Mouse (Mus musculus) lung, embryonic 16.5 days (tissue): ENCODE data around the gene Lrmda. TPM values are rescaled to one million over a fixed set of nuclear protein-coding genes. Genes with fewer than 3 reads are reported as not detected.

Source experiments
- ATAC-seq: fragments of 200-750 bp; cut with Nextera tagmentation; 2 replicates; pipeline ENCODE4 v1.8.0; 2017; ENCODE audit warnings: low read depth, mild to moderate bottlenecking, moderate library complexity
- H3K27ac ChIP-seq: fragments of 300-500 bp; sonication (generic); 2 replicates; pipeline ENCODE4 v1.5.1; 2014; ENCODE audit warnings: mild to moderate bottlenecking, control low read depth, low read length
- H3K27me3 ChIP-seq: fragments of 300-500 bp; sonication (generic); 2 replicates; pipeline ENCODE4 v1.6.1; 2014; ENCODE audit warnings: low read depth, low read length, mixed read lengths; ENCODE audit not compliant: control insufficient read depth, insufficient read depth
- H3K36me3 ChIP-seq: fragments of 300-500 bp; sonication (generic); 2 replicates; pipeline ENCODE4 v1.6.1; 2014; ENCODE audit warnings: low read length; ENCODE audit not compliant: control insufficient read depth, insufficient read depth
- H3K4me1 ChIP-seq: fragments of 300-500 bp; sonication (generic); replicated peaks from 2 replicates; pipeline ENCODE4 v1.6.1; 2014; ENCODE audit warnings: low read length, mixed read lengths; ENCODE audit not compliant: control insufficient read depth, insufficient read depth
- H3K4me2 ChIP-seq: fragments of 300-500 bp; sonication (generic); 2 replicates; pipeline ENCODE4 v1.6.1; 2014; ENCODE audit warnings: low read depth, low read length, control low read depth
- H3K4me3 ChIP-seq: fragments of 300-500 bp; sonication (generic); 2 replicates; pipeline ENCODE4 v1.5.1; 2014; ENCODE audit warnings: mild to moderate bottlenecking, low read length, control low read depth
- H3K9ac ChIP-seq: fragments of 300-500 bp; sonication (generic); 2 replicates; pipeline ENCODE4 v1.6.1; 2014; ENCODE audit warnings: low read length, control low read depth
- H3K9me3 ChIP-seq: fragments of 300-500 bp; sonication (generic); 2 replicates; pipeline ENCODE4 v1.6.1; 2016; ENCODE audit warnings: low read length; ENCODE audit not compliant: control insufficient read depth
- WGBS: fragments of 180-500 bp; shearing (Covaris S2); extraction: QIAGEN DNeasy Blood & Tissue Kit; methylation state at CpG from one replicate; pipeline ENCODE4 v1.1.7; 2014; 5-methylcytosine and 5-hydroxymethylcytosine counted together
- polyA plus RNA-seq: library from polyadenylated mRNA; unstranded; fragments of >200 nt; fragmentation: Nextera tagmentation; extraction: Ambion mirVana; gene quantifications from 2 replicates; pipeline ENCODE4 v1.2.1, GENCODE M21; 2015

The Lrmda gene
- polyA plus RNA-seq, 1 experiment from 2014 or later = 1.2 TPM

DNA sequence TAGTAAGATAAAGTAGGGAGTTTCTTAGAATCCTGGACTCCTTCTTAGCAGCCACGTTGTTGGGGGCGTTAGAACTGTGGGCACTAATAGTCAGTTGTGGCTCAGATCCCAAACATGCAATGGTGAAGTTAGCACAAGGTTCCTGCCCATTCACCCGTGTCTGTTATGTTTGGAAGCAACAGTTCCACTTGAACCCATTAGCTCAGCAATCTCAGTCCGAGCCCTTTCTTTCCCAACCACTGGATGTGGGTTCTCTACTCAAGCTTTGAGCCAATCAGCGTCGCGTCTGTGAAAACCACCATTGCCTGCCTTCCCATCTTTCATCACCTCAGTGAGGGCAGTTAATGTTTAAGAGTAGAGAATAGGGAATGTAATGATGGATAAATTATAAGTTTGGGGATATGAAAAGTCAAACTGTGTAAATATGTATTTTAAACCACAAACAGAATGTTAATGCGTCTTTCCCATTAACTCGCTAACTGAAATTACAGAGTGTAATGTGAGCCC lies 610.9 kb downstream of the Lrmda start:
- Histone ChIP-seq H3K4me3 (no peak overlapping the region), H3K27ac (no peak overlapping the region), H3K4me2 (no peak overlapping the region), H3K9me3 (no peaks in the 10 kb centered on the region), H3K9ac (no peak overlapping the region), H3K27me3 (no peaks in the 10 kb centered on the region), H3K4me1 (no peaks in the 10 kb centered on the region; the same call in 1 of the 2 replicates), H3K36me3 (no peaks in the 10 kb centered on the region)
- no peak for ATAC-seq
- WGBS = 78% methylated on average over 9 of the region's 9 CpGs

DNA sequence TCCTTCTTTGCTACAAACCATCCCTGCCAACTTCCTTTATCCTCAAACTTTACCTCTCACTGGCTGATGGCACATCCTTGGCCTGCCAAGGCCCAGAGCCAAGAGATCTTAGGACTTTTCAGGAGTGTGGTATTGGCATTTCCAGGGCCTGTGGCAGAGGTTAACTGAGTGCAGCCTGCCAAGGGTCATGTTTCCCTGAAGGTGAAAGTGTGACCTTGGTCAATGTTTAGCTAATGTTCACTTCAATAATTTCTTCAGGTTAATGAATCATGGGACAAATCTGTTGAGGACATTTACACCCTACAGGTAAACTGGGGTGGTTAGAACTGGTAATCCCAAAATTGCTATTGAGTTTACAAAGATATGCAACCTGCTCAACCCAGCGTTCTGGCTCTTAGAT lies 614.1 kb downstream of the Lrmda start:
- Histone ChIP-seq H3K4me3 (no peak overlapping the region), H3K9ac (no peak overlapping the region), H3K4me2 (no peak overlapping the region), H3K9me3 (no peaks in the 10 kb centered on the region), H3K27me3 (no peaks in the 10 kb centered on the region), H3K27ac (no peak overlapping the region), H3K36me3 (no peaks in the 10 kb centered on the region), H3K4me1 (no peaks in the 10 kb centered on the region)
- 35% methylated on average over 1 of the region's 1 CpGs for WGBS
- no peak for ATAC-seq

DNA sequence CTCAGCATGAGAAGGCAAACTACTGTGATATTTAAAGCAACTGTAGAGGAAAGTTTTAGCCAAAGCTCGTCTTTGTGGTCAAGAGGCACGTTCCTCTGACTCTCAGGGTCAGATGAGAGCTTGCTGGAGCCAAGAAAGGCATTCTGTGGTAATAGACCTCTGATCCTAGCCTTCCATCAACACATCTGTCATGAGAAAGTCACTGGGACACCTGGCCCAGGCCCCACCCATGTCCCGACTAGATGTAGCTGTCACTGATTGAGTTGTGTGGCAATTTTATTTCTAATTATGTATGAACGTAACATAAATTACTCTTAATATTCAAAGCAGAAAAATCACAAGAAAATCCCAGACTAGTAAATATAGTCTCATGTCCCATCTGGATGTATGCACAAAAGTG lies 624.0 kb downstream of the Lrmda start:
- H3K9ac ChIP-seq = no peak overlapping the region
- WGBS = 58% methylated on average over 4 of the region's 4 CpGs
- no peaks in the 10 kb centered on the region for H3K9me3 ChIP-seq
- ATAC-seq = no peak
- no peak overlapping the region for H3K4me2 ChIP-seq
- no peaks in the 10 kb centered on the region for H3K27me3 ChIP-seq
- no peak overlapping the region for H3K4me3 ChIP-seq
- peaks cover 13% of the 10 kb centered on the region for H3K4me1 ChIP-seq
- no peaks in the 10 kb centered on the region for H3K36me3 ChIP-seq
- H3K27ac ChIP-seq = no peak overlapping the region

DNA sequence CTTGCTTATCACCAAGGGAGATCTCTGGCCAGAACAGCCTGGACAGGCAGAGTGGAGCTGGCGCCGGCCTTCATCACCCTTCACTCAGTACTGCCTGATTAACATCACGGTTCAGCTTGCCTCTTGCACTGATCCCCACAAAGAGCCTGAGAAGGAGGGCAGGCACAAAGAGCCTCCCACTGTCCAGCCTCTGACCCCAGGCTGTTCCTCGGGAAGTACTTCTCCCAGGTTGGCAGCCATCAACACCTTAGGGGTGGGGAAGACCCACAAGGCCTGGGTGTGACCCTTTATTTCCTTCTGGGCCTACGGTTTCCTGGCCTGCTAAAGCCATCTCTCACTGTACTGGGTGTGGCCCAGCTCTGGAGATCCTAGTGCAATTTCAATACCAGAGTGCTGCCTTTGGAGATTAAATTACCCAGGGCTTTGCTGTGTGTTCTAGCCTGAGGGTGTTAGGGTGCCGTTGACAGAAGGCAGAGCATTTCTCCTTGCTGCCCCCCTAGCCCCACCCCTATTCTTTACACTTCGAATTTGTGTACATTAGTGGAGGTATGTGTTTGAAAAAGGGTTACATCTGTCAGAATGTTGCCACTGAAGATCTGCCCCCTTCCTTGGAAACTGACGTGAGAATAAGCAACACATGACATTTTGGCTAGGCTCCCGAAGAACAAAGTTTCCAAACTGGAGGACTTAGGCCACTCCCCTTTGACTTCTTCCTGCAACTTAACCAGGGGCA lies 628.5 kb downstream of the Lrmda start:
- H3K4me1 ChIP-seq = peaks cover 39% of the 10 kb centered on the region
- H3K9me3 ChIP-seq = no peaks in the 10 kb centered on the region
- H3K4me3 ChIP-seq = no peak overlapping the region
- no peaks in the 10 kb centered on the region for H3K27me3 ChIP-seq
- H3K4me2 ChIP-seq = no peak overlapping the region
- H3K27ac ChIP-seq = peak overlapping the region; percentile 70
- no peaks in the 10 kb centered on the region for H3K36me3 ChIP-seq
- H3K9ac ChIP-seq = peak overlapping the region; percentile 12
- WGBS = 19% methylated on average over 9 of the region's 9 CpGs
- peak; percentile 88 for ATAC-seq

DNA sequence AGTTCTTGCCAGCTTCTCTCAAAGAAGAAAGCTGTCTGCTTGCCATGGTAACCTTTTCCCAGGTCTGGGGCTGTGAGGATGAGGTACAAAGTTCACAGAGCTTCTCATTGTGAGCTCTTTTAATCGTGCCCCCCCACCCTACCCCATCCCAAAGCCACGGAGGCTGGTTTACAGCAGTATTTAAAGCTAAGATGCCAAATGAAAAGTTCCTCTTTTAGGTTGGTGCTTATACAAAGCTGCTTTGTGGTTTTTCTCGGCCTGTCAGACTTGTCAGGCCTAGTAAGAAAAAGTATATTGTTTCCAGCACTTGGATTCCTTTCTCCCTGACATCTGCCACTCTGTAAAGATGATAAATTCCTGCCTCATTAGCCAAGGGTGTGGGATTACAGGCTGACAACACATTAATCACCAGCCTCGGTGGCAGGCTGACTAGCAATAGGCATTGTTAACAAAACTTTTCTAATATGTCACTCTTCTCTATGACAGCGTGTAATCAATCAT lies 629.9 kb downstream of the Lrmda start:
- Histone ChIP-seq H3K4me2 (no peak overlapping the region), H3K4me1 (peaks cover 39% of the 10 kb centered on the region), H3K9me3 (no peaks in the 10 kb centered on the region), H3K27me3 (no peaks in the 10 kb centered on the region), H3K9ac (no peak overlapping the region), H3K36me3 (no peaks in the 10 kb centered on the region), H3K4me3 (no peak overlapping the region), H3K27ac (peak overlapping the region; percentile 81)
- 18% methylated on average over 5 of the region's 5 CpGs for WGBS
- ATAC-seq = no peak

DNA sequence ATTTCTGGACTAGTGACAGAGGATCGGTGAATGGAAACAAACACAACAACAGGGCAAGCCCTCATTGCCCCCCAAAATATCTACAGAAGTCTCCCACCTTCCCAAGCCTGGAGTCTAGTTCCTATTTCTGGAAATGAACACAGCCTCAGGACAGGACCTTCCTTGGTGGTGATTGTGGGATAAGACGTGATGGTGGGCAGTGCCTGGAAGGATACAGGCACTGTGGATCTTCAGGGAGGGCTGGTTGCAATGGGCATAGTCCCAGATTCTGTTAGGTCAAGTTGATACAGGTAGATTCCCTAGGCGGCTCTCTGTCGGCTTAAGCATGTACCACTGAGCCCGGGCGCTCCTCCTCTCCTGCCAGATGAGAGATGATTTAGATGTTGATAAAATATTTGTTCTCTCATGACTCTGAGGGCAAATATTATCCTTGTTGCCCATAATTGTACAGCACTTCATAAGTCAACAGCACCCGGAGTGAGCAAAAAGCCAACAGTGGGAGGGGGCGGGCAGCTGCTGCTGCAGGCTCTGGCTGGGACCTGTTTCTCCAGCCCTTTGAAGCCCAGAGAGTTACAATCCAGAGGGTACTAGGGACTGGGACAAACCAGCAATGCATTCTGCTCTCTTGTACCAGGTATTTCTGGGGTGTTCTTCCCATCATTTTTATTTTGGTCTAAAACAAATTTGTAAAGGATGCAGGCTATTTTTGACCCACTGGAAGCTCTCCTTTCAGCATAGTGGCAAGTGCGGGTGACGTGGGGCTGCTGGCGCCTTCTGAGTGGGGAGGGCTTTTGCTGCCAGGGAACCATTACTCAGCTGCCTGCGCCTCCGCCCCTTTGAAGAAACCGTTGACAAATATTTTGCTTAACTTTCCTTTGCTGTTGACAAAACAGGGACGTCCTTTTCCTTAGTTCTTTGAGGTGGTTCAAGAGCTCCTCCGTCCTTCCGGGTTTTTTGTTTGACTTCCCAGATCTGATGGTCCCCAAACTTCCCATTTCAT lies 630.8 kb downstream of the Lrmda start:
- H3K9ac ChIP-seq = peak overlapping the region; percentile 41; the same call in 1 of the 2 replicates
- H3K4me3 ChIP-seq = peak overlapping the region; percentile 6; the same call in 1 of the 2 replicates
- peak; percentile 56 for ATAC-seq
- peak overlapping the region; percentile 81 for H3K27ac ChIP-seq
- WGBS = 9% methylated on average over 17 of the region's 17 CpGs
- no peaks in the 10 kb centered on the region for H3K36me3 ChIP-seq
- H3K4me2 ChIP-seq = peak overlapping the region; percentile 44
- H3K9me3 ChIP-seq = no peaks in the 10 kb centered on the region
- no peaks in the 10 kb centered on the region for H3K27me3 ChIP-seq
- peaks cover 39% of the 10 kb centered on the region for H3K4me1 ChIP-seq

DNA sequence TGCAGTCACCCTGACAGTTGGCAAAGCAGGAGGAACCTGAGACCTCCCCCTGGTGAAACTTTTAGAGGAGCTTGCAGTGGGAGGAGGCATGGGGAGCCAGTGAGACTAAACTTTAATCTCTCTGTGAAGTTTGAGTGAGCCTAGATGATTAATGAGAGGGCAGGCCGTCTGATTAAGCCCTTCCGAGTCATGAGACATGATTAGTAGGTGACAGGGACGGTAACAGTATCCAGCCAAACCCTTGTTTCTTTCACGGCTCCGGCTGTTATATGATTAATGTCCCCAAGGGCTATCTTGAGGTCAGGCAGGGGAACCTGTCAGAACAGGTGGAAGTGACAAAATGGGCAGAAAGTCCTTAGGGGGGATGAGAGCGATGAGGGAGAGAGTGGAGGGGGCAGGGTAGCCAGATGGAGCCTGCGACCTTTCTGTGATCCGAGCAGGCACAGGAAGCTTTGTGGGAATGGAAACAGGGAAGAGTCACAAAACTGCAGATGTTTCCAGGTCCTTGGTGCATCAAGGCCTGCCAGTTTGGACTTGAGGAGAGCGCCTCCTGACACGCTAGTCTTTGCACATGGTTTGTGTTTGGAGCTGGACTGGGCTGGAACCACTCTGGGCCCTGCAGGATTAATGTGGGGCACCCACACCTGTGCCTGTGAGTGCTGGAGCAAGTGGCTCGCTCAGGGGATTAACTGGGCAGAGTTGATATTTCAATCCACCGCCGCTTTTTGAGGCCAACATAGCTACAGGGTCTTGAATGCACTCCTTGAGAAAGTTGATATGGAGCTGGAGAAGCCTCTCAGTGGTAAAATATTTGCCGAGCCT lies 631.8 kb downstream of the Lrmda start:
- H3K4me2 ChIP-seq = peak overlapping the region; percentile 44; the same call in 1 of the 2 replicates
- H3K4me3 ChIP-seq = no peak overlapping the region; the same call in 1 of the 2 replicates
- H3K9ac ChIP-seq = peak overlapping the region; percentile 41; the same call in 1 of the 2 replicates
- H3K4me1 ChIP-seq = peaks cover 38% of the 10 kb centered on the region
- H3K9me3 ChIP-seq = no peaks in the 10 kb centered on the region
- no peak for ATAC-seq
- H3K27me3 ChIP-seq = no peaks in the 10 kb centered on the region
- H3K27ac ChIP-seq = peak overlapping the region; percentile 69
- WGBS = 35% methylated on average over 14 of the region's 14 CpGs
- no peaks in the 10 kb centered on the region for H3K36me3 ChIP-seq

DNA sequence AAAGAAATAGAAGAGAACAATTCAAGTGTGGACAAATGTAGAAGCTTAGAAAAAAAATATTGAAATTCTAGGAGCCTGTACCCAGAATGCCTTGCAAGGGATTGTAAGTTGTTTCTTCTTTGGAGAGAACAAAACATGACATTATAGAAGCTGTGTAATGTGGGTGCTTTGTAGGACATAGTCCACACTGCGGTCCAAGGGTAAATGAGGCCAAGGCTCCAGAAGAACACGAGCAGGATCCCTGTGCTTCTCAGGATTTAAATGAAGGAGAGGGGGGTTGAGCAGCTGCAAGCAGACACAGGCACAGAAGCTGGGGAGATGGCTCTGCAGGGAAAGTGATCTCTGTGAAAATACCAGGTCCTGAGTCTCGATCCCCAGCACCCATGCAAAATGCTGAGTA lies 643.0 kb downstream of the Lrmda start:
- Histone ChIP-seq H3K27ac (no peak overlapping the region), H3K4me2 (no peak overlapping the region), H3K4me1 (0 out of 2 replicates have a peak, but pooled peaks cover 3% of the 10 kb centered on the region), H3K4me3 (no peak overlapping the region), H3K9ac (no peak overlapping the region), H3K36me3 (no peaks in the 10 kb centered on the region), H3K9me3 (no peaks in the 10 kb centered on the region), H3K27me3 (no peaks in the 10 kb centered on the region)
- ATAC-seq = no peak
- WGBS = 69% methylated on average over 3 of the region's 3 CpGs
